Mouse (Mus musculus): ENCODE measurements around the gene Wwp2. TPM values are rescaled to one million over a fixed set of nuclear protein-coding genes. Genes with fewer than 3 reads are reported as not detected.

Gene Wwp2
- polyA plus RNA-seq (2015; fragmentation: Nextera tagmentation; extraction: Ambion mirVana): 65.0 and 84.3 TPM in 2 replicates

- WGBS: under 1% methylated on average over 62 of the region's 81 CpGs
- peak within 1 kb of the TSS; percentile 91 for H3K27ac ChIP-seq (replicated peaks)
- H3K4me2 ChIP-seq (replicated peaks): peak within 1 kb of the TSS; percentile 76
- no peaks in the 10 kb centered on the region for H3K9me3 ChIP-seq (replicated peaks)
- peak within 1 kb of the TSS; percentile 85 for H3K9ac ChIP-seq
- ATAC-seq (ENCODE audit: insufficient number of reproducible peaks, low FRiP score, low TSS enrichment, low read depth): peak; percentile 75
- no peaks in the 10 kb centered on the region for H3K36me3 ChIP-seq
- no peaks in the 10 kb centered on the region for H3K27me3 ChIP-seq
- peaks cover 13% of the 10 kb centered on the region for H3K4me1 ChIP-seq
- peak within 1 kb of the TSS; percentile 90 for H3K4me3 ChIP-seq (replicated peaks)
Measured at GRCm38 (mm10) chr8:107435962-107436831, at the start of gene Wwp2. Gene Wwp2 (plus strand): TSS chr8:107436365.

DNA sequence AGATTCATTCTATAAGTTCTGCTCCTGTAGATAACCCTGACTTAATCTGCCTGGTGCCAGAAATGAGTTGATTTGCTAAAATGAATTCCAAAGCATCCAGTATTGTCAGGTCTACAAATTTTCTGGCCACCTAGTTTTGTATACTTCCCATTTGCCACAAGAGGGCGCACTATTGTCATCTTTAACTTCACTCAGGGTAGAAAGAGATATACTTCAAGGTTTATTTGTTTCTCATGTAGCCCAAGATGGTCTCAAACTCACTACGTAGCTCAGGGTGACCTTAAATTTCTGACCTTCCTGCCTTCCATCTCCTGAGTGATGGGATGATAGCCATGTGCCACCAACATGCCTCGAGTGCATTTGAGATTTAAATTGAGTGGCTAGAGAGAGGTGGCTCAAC lies 49.5 kb upstream of the Wwp2 start:
- H3K9ac ChIP-seq: no peak overlapping the region
- H3K9me3 ChIP-seq (replicated peaks): no peaks in the 10 kb centered on the region
- H3K27ac ChIP-seq (replicated peaks): no peak overlapping the region; the same call in 1 of the 2 replicates
- H3K27me3 ChIP-seq: no peaks in the 10 kb centered on the region
- no peaks in the 10 kb centered on the region for H3K36me3 ChIP-seq
- ATAC-seq (ENCODE audit: insufficient number of reproducible peaks, low FRiP score, low TSS enrichment, low read depth): no peak
- H3K4me2 ChIP-seq (replicated peaks): no peak overlapping the region
- no peak overlapping the region for H3K4me3 ChIP-seq (replicated peaks)
- WGBS: 23% methylated on average over 3 of the region's 3 CpGs
- peaks cover 30% of the 10 kb centered on the region for H3K4me1 ChIP-seq

DNA sequence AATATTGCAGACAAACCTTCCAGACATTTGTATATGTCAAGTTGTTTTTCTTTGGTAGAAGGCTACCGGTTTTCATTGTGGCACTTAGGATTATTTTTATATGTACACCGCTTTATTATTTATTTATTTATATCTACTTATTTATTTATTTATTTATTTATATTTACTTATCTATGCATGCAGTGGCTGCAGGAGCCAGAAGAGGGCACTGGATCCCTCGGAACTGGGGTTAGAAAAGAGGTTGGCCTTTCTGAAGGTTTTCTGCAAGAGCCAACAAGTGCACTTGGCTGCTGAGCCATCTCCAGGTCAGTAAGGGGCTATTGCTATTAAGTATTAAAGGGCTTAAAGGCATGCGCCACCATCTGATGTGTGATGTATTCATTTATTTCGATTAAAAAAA lies 48.3 kb upstream of the Wwp2 start:
- no peak for ATAC-seq (ENCODE audit: insufficient number of reproducible peaks, low FRiP score, low TSS enrichment, low read depth)
- no peaks in the 10 kb centered on the region for H3K27me3 ChIP-seq
- H3K4me2 ChIP-seq (replicated peaks): peak overlapping the region; percentile 24; the same call in 1 of the 2 replicates
- no peaks in the 10 kb centered on the region for H3K36me3 ChIP-seq
- no peak overlapping the region for H3K9ac ChIP-seq
- H3K4me1 ChIP-seq: peaks cover 30% of the 10 kb centered on the region
- H3K4me3 ChIP-seq (replicated peaks): no peak overlapping the region
- peak overlapping the region; percentile 65 for H3K27ac ChIP-seq (replicated peaks)
- H3K9me3 ChIP-seq (replicated peaks): no peaks in the 10 kb centered on the region
- WGBS: 45% methylated on average over 5 of the region's 5 CpGs

DNA sequence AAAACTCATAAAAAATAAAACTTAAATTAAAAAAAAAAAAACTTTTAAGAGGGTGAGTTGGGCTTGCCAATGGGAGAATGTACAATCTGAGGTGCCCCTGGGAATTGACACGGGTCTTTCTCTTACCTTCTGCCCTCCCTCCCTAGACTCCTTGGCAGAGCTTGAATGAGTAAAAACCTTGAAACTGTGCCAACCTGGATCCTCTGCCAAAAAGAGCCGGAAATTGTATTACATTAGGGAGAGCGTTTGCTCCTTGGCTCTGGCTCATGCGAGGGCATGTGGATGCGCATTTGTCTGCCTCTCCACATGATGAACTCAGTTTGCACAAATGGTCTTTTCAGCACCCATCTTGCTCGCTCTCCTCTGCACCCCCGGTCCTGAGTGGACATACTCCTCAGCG lies 46.6 kb upstream of the Wwp2 start:
- Histone ChIP-seq H3K27ac (replicated peaks) (peak overlapping the region; percentile 58), H3K9me3 (replicated peaks) (no peaks in the 10 kb centered on the region), H3K9ac (no peak overlapping the region), H3K27me3 (no peaks in the 10 kb centered on the region), H3K4me1 (peaks cover 30% of the 10 kb centered on the region), H3K4me3 (replicated peaks) (no peak overlapping the region), H3K36me3 (no peaks in the 10 kb centered on the region), H3K4me2 (replicated peaks) (peak overlapping the region; percentile 18; the same call in 1 of the 2 replicates)
- ATAC-seq (ENCODE audit: insufficient number of reproducible peaks, low FRiP score, low TSS enrichment, low read depth): peak; percentile 25; the same call in 1 of the 2 replicates
- 29% methylated on average over 8 of the region's 8 CpGs for WGBS

- Histone ChIP-seq H3K9me3 (replicated peaks) (no peaks in the 10 kb centered on the region), H3K27me3 (no peaks in the 10 kb centered on the region), H3K9ac (no peak overlapping the region), H3K36me3 (no peaks in the 10 kb centered on the region), H3K4me2 (replicated peaks) (no peak overlapping the region), H3K4me1 (peaks cover 30% of the 10 kb centered on the region), H3K27ac (replicated peaks) (no peak overlapping the region), H3K4me3 (replicated peaks) (no peak overlapping the region)
- 89% methylated on average over 16 of the region's 16 CpGs for WGBS
- 0 out of 2 replicates have a peak, but pooled peaks have one; percentile 12 for ATAC-seq (ENCODE audit: insufficient number of reproducible peaks, low FRiP score, low TSS enrichment, low read depth)
Measured at GRCm38 (mm10) chr8:107390476-107391135, 45.6 kb upstream of the Wwp2 start.

DNA sequence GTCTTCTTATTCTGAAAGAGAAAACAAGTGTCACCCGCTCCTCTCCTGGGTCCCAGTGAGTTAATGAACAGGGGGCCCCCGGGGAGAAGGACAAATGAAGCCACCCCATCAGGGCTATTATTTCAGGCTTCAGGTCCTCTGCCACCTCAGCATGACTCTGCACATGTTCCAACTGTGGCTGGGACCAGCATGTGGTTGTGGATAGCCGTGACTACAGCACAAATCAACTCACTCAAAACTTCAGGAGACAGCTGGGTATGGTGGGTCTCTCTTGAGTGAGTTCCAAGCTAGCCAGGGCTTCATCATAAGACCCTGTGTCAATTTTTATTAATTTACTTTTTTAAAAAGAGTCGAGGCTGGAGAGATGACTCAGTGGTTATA lies 45.0 kb upstream of the Wwp2 start:
- Histone ChIP-seq H3K9ac (no peak overlapping the region), H3K9me3 (replicated peaks) (no peaks in the 10 kb centered on the region), H3K27ac (replicated peaks) (no peak overlapping the region), H3K4me1 (peaks cover 28% of the 10 kb centered on the region), H3K27me3 (no peaks in the 10 kb centered on the region), H3K4me3 (replicated peaks) (no peak overlapping the region), H3K36me3 (no peaks in the 10 kb centered on the region), H3K4me2 (replicated peaks) (no peak overlapping the region)
- no peak for ATAC-seq (ENCODE audit: insufficient number of reproducible peaks, low FRiP score, low TSS enrichment, low read depth)
- WGBS: 65% methylated on average over 4 of the region's 4 CpGs

DNA sequence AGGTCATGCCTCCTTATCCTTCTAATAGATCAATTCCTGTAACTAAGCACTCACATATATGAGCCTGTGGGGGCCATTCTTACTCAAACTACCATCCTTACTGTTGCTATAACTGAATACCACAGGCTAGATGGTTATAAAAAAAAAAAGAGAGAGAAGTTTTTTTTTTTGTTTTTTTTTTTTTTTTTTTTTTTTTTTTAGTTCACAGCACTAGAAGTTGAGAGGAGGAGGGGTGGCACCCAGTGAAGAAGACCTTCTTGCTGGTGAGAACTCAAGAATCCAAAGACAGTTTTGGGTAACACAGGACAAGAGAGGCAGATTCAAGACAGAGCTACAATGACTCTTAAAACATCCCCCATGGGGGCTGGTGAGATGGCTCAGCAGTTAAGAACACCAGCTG lies 40.8 kb upstream of the Wwp2 start:
- Histone ChIP-seq H3K4me1 (peaks cover 25% of the 10 kb centered on the region), H3K4me3 (replicated peaks) (no peak overlapping the region), H3K9ac (no peak overlapping the region), H3K9me3 (replicated peaks) (no peaks in the 10 kb centered on the region), H3K36me3 (no peaks in the 10 kb centered on the region), H3K27me3 (no peaks in the 10 kb centered on the region), H3K4me2 (replicated peaks) (no peak overlapping the region), H3K27ac (replicated peaks) (no peak overlapping the region)
- ATAC-seq (ENCODE audit: insufficient number of reproducible peaks, low FRiP score, low TSS enrichment, low read depth): no peak

GRCm38 (mm10) chr8:107396106-107396670 lies 40.0 kb upstream of the Wwp2 start:
- H3K4me2 ChIP-seq (replicated peaks): no peak overlapping the region
- H3K27ac ChIP-seq (replicated peaks): no peak overlapping the region
- no peaks in the 10 kb centered on the region for H3K36me3 ChIP-seq
- H3K4me1 ChIP-seq: peaks cover 27% of the 10 kb centered on the region
- H3K27me3 ChIP-seq: no peaks in the 10 kb centered on the region
- ATAC-seq (ENCODE audit: insufficient number of reproducible peaks, low FRiP score, low TSS enrichment, low read depth): no peak; the same call in 1 of the 2 replicates
- 47% methylated on average over 10 of the region's 10 CpGs for WGBS
- no peaks in the 10 kb centered on the region for H3K9me3 ChIP-seq (replicated peaks)
- no peak overlapping the region for H3K9ac ChIP-seq
- no peak overlapping the region for H3K4me3 ChIP-seq (replicated peaks)

DNA sequence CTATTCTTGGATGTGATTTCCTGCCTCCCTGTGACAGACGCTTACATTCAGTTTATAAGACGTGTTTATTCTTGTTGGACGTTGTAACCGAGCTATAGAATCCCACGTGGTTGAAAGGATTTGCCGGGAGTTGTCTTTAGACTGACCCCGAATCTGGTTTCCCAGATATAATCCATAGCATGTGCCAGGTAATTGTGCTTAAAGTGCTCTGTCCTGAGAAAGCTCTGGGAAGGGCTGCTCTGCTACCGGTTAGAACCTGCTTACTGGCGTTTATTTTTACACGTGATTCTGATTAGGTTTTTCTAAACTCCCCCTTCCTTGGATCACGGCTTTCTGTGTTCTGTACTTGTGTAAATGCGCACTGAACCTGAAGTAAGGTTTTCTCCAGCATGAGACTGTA lies 38.5 kb upstream of the Wwp2 start:
- H3K4me1 ChIP-seq: peaks cover 41% of the 10 kb centered on the region
- peak overlapping the region; percentile 30; the same call in 1 of the 2 replicates for H3K27ac ChIP-seq (replicated peaks)
- no peaks in the 10 kb centered on the region for H3K27me3 ChIP-seq
- no peak overlapping the region for H3K4me2 ChIP-seq (replicated peaks)
- H3K4me3 ChIP-seq (replicated peaks): no peak overlapping the region
- no peak for ATAC-seq (ENCODE audit: insufficient number of reproducible peaks, low FRiP score, low TSS enrichment, low read depth)
- H3K9me3 ChIP-seq (replicated peaks): no peaks in the 10 kb centered on the region
- no peaks in the 10 kb centered on the region for H3K36me3 ChIP-seq
- no peak overlapping the region for H3K9ac ChIP-seq
- 10% methylated on average over 12 of the region's 12 CpGs for WGBS

DNA sequence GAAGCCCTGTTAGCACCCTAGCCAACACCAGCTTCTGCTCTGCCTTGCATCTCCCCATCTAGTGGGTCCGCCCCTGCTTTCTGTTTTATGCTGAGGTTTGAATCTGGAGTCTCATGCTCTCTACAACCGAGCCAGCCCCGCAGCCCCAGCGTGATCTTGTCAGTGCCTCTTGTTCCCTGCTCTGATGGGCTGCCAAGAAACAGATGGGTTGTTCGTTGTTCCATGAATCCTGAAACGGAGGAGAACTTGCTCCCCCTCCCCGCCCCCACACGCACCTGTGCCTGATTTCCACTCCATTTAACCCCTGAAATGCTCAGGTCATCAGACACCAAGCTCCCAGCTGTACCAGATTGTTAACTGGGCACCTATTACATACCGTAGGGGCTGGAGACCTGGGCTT lies 36.7 kb upstream of the Wwp2 start:
- Histone ChIP-seq H3K9ac (no peak overlapping the region), H3K27me3 (no peaks in the 10 kb centered on the region), H3K4me2 (replicated peaks) (no peak overlapping the region), H3K9me3 (replicated peaks) (no peaks in the 10 kb centered on the region), H3K4me1 (peaks cover 52% of the 10 kb centered on the region), H3K27ac (replicated peaks) (no peak overlapping the region), H3K4me3 (replicated peaks) (no peak overlapping the region), H3K36me3 (no peaks in the 10 kb centered on the region)
- WGBS: 14% methylated on average over 9 of the region's 9 CpGs
- ATAC-seq (ENCODE audit: insufficient number of reproducible peaks, low FRiP score, low TSS enrichment, low read depth): no peak

- Histone ChIP-seq H3K36me3 (no peaks in the 10 kb centered on the region), H3K4me2 (replicated peaks) (peak overlapping the region; percentile 60), H3K9me3 (replicated peaks) (no peaks in the 10 kb centered on the region), H3K27me3 (no peaks in the 10 kb centered on the region), H3K27ac (replicated peaks) (peak overlapping the region; percentile 74), H3K4me1 (peaks cover 50% of the 10 kb centered on the region), H3K4me3 (replicated peaks) (no peak overlapping the region), H3K9ac (no peak overlapping the region)
- WGBS: 65% methylated on average over 5 of the region's 5 CpGs
- no peak for ATAC-seq (ENCODE audit: insufficient number of reproducible peaks, low FRiP score, low TSS enrichment, low read depth)
Measured at GRCm38 (mm10) chr8:107401866-107402265, 34.3 kb upstream of the Wwp2 start.

All from embryonic facial prominence, embryonic 15.5 days (tissue).